Mouse (Mus musculus) C2C12 (cell line): ENCODE measurements around the gene Syce3.

ENCODE experiments used
- CEBPB ChIP-seq: IDR thresholded peaks from one replicate; pipeline ENCODE4 v1.6.1; 2011; ENCODE audit warnings: low read depth, mild to moderate bottlenecking, control low read depth, moderate library complexity
- CTCF ChIP-seq: IDR thresholded peaks from one replicate; pipeline ENCODE4 v1.5.1; 2011; ENCODE audit not compliant: control insufficient read depth, insufficient read depth, insufficient read length
- MAX ChIP-seq: IDR thresholded peaks from one replicate; pipeline ENCODE4 v1.6.1; 2011; ENCODE audit warnings: mild to moderate bottlenecking, control low read depth

DNA sequence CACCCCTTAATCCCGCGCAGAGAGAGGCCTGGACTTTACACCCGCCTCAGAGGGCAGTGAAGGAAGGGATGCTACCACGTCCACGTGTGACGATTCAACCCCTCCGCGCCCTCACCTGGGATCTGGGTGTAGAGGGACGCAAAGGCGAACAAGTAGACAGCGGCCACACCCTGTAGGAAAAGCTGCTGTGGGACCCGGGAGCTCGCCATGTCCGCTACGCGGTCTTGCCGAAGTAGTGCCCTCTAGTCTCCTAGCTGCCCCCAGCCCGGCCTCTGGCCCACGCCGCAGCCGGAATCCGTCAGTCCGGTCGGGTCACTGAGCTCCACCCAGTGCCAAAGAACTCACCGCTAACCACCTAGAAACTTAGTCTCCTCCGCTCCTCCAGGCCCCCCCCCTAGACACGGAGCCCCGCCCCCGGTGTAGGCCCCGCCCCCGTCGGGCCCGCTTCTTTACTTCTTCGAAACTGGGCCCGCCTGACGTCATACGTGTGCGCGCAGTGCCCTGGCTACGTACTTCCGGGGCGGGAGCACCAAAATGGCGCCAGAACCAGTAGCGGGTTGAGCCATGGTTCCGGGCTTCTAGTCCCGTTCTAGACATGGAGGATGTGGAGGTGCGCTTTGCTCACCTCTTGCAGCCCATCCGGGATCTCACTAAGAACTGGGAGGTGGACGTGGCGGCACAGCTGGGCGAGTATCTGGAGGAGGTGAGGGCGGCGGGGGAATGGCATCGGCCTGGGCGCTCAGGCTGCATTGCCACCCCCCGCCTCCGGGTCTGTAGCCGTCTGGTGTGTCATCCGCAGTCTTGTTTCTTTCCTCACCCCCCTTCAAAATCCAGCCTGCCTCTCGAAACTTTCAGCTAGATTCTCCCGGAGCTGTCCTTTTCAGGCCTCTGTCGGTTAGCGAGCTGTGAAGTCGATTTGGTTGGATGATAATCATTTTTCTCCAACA lies 54.8 kb downstream of the Syce3 start, which contains the start of the genes Lmf2 and Ncaph2:
- TF ChIP-seq CTCF (no peak), MAX (no peak), CEBPB (no peak)
